Mouse (Mus musculus) limb, embryonic 12.5 days (tissue): ENCODE results near the gene Wsb2. TPM values are rescaled to one million over a fixed set of nuclear protein-coding genes. Genes with fewer than 3 reads are reported as not detected.
"Not testable (repeated sequence)": the region's sequence is repeated elsewhere in the genome, so short reads cannot be mapped to it uniquely, and the experiment has no call there.

Source experiments
- ATAC-seq: fragments of 200-750 bp; cut with Nextera tagmentation; 2 replicates; pipeline ENCODE4 v1.8.0; 2017; ENCODE audit warnings: low read depth, moderate TSS enrichment; ENCODE audit not compliant: insufficient number of reproducible peaks, insufficient read depth, low FRiP score, low TSS enrichment
- H3K27ac ChIP-seq: fragments of 300-500 bp; sonication (generic); 2 replicates; pipeline ENCODE4 v1.5.1; 2016; ENCODE audit warnings: mild to moderate bottlenecking, moderate library complexity
- H3K27me3 ChIP-seq: fragments of 300-500 bp; sonication (generic); 2 replicates; pipeline ENCODE4 v1.6.1; 2016; ENCODE audit warnings: mild to moderate bottlenecking, moderate library complexity
- H3K36me3 ChIP-seq: fragments of 300-500 bp; sonication (generic); 2 replicates; pipeline ENCODE4 v1.6.1; 2016; ENCODE audit warnings: mild to moderate bottlenecking, moderate library complexity
- H3K4me1 ChIP-seq: fragments of 300-500 bp; sonication (generic); replicated peaks from 2 replicates; pipeline ENCODE4 v1.6.1; 2016
- H3K4me2 ChIP-seq: fragments of 300-500 bp; sonication (generic); 2 replicates; pipeline ENCODE4 v1.6.1; 2016; ENCODE audit warnings: mild to moderate bottlenecking, moderate library complexity
- H3K4me3 ChIP-seq: fragments of 300-500 bp; sonication (generic); replicated peaks from 2 replicates; pipeline ENCODE4 v1.5.1; 2016; ENCODE audit warnings: mild to moderate bottlenecking
- H3K9ac ChIP-seq: fragments of 300-500 bp; sonication (generic); replicated peaks from 2 replicates; pipeline ENCODE4 v1.6.1; 2016; ENCODE audit warnings: mild to moderate bottlenecking, moderate library complexity
- H3K9me3 ChIP-seq: fragments of 300-500 bp; sonication (generic); 2 replicates; pipeline ENCODE4 v1.6.1; 2016; ENCODE audit warnings: mild to moderate bottlenecking, moderate library complexity
- WGBS: fragments of 180-500 bp; shearing (Covaris S2); methylation state at CpG from one replicate; pipeline ENCODE4 v1.1.7; 2016; 5-methylcytosine and 5-hydroxymethylcytosine counted together
- polyA plus RNA-seq: library from polyadenylated mRNA; unstranded; fragments of >200 nt; fragmentation: Nextera tagmentation; extraction: Ambion mirVana; gene quantifications from 2 replicates; pipeline ENCODE4 v1.2.1, GENCODE M21; 2016

Wsb2 gene
- polyA plus RNA-seq, 1 experiment from 2014 or later = 46.5 TPM

GRCm38 (mm10) chr5:117340081-117340480 is 17.0 kb upstream of the Wsb2 start:
- WGBS = 83% methylated on average over 6 of the region's 6 CpGs
- Histone ChIP-seq H3K4me2 (no peak overlapping the region), H3K27me3 (no peaks in the 10 kb centered on the region), H3K4me3 (no peak overlapping the region), H3K9ac (no peak overlapping the region), H3K9me3 (peaks cover 6% of the 10 kb centered on the region; the same call in 1 of the 2 replicates), H3K36me3 (peaks cover 1% of the 10 kb centered on the region; the same call in 1 of the 2 replicates), H3K4me1 (no peaks in the 10 kb centered on the region), H3K27ac (no peak overlapping the region)
- no peak for ATAC-seq

- Histone ChIP-seq H3K27ac (no peak overlapping the region), H3K4me1 (no peaks in the 10 kb centered on the region), H3K27me3 (no peaks in the 10 kb centered on the region), H3K9ac (no peak overlapping the region), H3K4me3 (no peak overlapping the region), H3K9me3 (peaks cover 2% of the 10 kb centered on the region; the same call in 1 of the 2 replicates), H3K4me2 (no peak overlapping the region), H3K36me3 (no peaks in the 10 kb centered on the region; the same call in 1 of the 2 replicates)
- WGBS = 70% methylated on average over 6 of the region's 6 CpGs
- no peak for ATAC-seq
These were observed 15.2 kb upstream of the Wsb2 start for GRCm38 (mm10) chr5:117341896-117342295.

GRCm38 (mm10) chr5:117344496-117344895 is 12.6 kb upstream of the Wsb2 start:
- ATAC-seq, H3K27me3 ChIP-seq, H3K4me2 ChIP-seq, H3K4me3 ChIP-seq, H3K4me1 ChIP-seq, H3K36me3 ChIP-seq, H3K27ac ChIP-seq, H3K9ac ChIP-seq: not testable (repeated sequence)
- 0 out of 2 replicates have a peak, but pooled peaks cover 10% of the 10 kb centered on the region for H3K9me3 ChIP-seq
- WGBS = 93% methylated on average over 5 of the region's 5 CpGs

GRCm38 (mm10) chr5:117345432-117345976 is 11.6 kb upstream of the Wsb2 start:
- H3K36me3 ChIP-seq = 0 out of 2 replicates have a peak, but pooled peaks cover 6% of the 10 kb centered on the region
- H3K27me3 ChIP-seq = no peaks in the 10 kb centered on the region
- H3K4me2 ChIP-seq = no peak overlapping the region
- H3K9ac ChIP-seq = no peak overlapping the region
- ATAC-seq = no peak
- 0 out of 2 replicates have a peak, but pooled peaks cover 10% of the 10 kb centered on the region for H3K9me3 ChIP-seq
- H3K4me3 ChIP-seq = no peak overlapping the region
- no peaks in the 10 kb centered on the region for H3K4me1 ChIP-seq
- H3K27ac ChIP-seq = no peak overlapping the region
- 72% methylated on average over 5 of the region's 5 CpGs for WGBS

GRCm38 (mm10) chr5:117346281-117346680 is 10.8 kb upstream of the Wsb2 start:
- H3K9me3 ChIP-seq = 0 out of 2 replicates have a peak, but pooled peaks cover 10% of the 10 kb centered on the region
- H3K4me2 ChIP-seq = no peak overlapping the region
- no peaks in the 10 kb centered on the region for H3K4me1 ChIP-seq
- 0 out of 2 replicates have a peak, but pooled peaks cover 6% of the 10 kb centered on the region for H3K36me3 ChIP-seq
- H3K27me3 ChIP-seq = no peaks in the 10 kb centered on the region
- 49% methylated on average over 3 of the region's 3 CpGs for WGBS
- no peak overlapping the region for H3K9ac ChIP-seq
- no peak overlapping the region for H3K4me3 ChIP-seq
- no peak overlapping the region for H3K27ac ChIP-seq
- no peak for ATAC-seq

GRCm38 (mm10) chr5:117347011-117347410 is 10.1 kb upstream of the Wsb2 start:
- H3K9me3 ChIP-seq = 0 out of 2 replicates have a peak, but pooled peaks cover 10% of the 10 kb centered on the region
- WGBS = 79% methylated on average over 5 of the region's 5 CpGs
- H3K4me2 ChIP-seq = no peak overlapping the region
- H3K4me3 ChIP-seq = no peak overlapping the region
- H3K27ac ChIP-seq = no peak overlapping the region
- H3K36me3 ChIP-seq = 0 out of 2 replicates have a peak, but pooled peaks cover 6% of the 10 kb centered on the region
- H3K4me1 ChIP-seq = no peaks in the 10 kb centered on the region
- no peak overlapping the region for H3K9ac ChIP-seq
- H3K27me3 ChIP-seq = no peaks in the 10 kb centered on the region
- no peak for ATAC-seq

GRCm38 (mm10) chr5:117347838-117348237 is 9.3 kb upstream of the Wsb2 start:
- Histone ChIP-seq H3K27ac (no peak overlapping the region), H3K4me1 (no peaks in the 10 kb centered on the region), H3K36me3 (0 out of 2 replicates have a peak, but pooled peaks cover 6% of the 10 kb centered on the region), H3K9ac (no peak overlapping the region), H3K27me3 (no peaks in the 10 kb centered on the region), H3K9me3 (0 out of 2 replicates have a peak, but pooled peaks cover 10% of the 10 kb centered on the region), H3K4me2 (no peak overlapping the region), H3K4me3 (no peak overlapping the region)
- ATAC-seq = no peak
- WGBS = 88% methylated on average over 2 of the region's 2 CpGs

- 34% methylated on average over 19 of the region's 19 CpGs for WGBS
- H3K27me3 ChIP-seq = no peaks in the 10 kb centered on the region
- ATAC-seq = no peak
- no peak overlapping the region for H3K4me2 ChIP-seq
- H3K4me3 ChIP-seq = no peak overlapping the region
- H3K9ac ChIP-seq = no peak overlapping the region
- H3K27ac ChIP-seq = no peak overlapping the region
- no peaks in the 10 kb centered on the region for H3K4me1 ChIP-seq
- H3K9me3 ChIP-seq = 0 out of 2 replicates have a peak, but pooled peaks cover 10% of the 10 kb centered on the region
- 0 out of 2 replicates have a peak, but pooled peaks cover 6% of the 10 kb centered on the region for H3K36me3 ChIP-seq
These were observed 8.8 kb upstream of the Wsb2 start for GRCm38 (mm10) chr5:117348279-117348678.

- Histone ChIP-seq H3K4me1 (peaks cover 20% of the 10 kb centered on the region), H3K4me3 (no peak overlapping the region), H3K9ac (no peak overlapping the region), H3K27ac (no peak overlapping the region), H3K9me3 (0 out of 2 replicates have a peak, but pooled peaks cover 2% of the 10 kb centered on the region), H3K27me3 (no peaks in the 10 kb centered on the region), H3K36me3 (no peaks in the 10 kb centered on the region), H3K4me2 (no peak overlapping the region)
- ATAC-seq = no peak
- 71% methylated on average over 8 of the region's 8 CpGs for WGBS
These were observed 3.0 kb upstream of the Wsb2 start for GRCm38 (mm10) chr5:117354121-117354520.

GRCm38 (mm10) chr5:117355648-117356303 is 1.3 kb upstream of the Wsb2 start:
- H3K4me3 ChIP-seq = peak overlapping the region; percentile 94
- peaks cover 36% of the 10 kb centered on the region for H3K4me1 ChIP-seq
- ATAC-seq = no peak
- no peak overlapping the region; the same call in 1 of the 2 replicates for H3K27ac ChIP-seq
- WGBS = 57% methylated on average over 14 of the region's 14 CpGs
- H3K9me3 ChIP-seq = no peaks in the 10 kb centered on the region
- H3K9ac ChIP-seq = peak overlapping the region; percentile 90; the same call in 1 of the 2 replicates
- no peaks in the 10 kb centered on the region for H3K27me3 ChIP-seq
- H3K4me2 ChIP-seq = peak overlapping the region; percentile 91
- no peaks in the 10 kb centered on the region for H3K36me3 ChIP-seq

GRCm38 (mm10) chr5:117356365-117357128 is 557 bp upstream of the Wsb2 start:
- no peaks in the 10 kb centered on the region for H3K36me3 ChIP-seq
- peaks cover 39% of the 10 kb centered on the region for H3K4me1 ChIP-seq
- no peaks in the 10 kb centered on the region for H3K9me3 ChIP-seq
- 0% methylated on average over 24 of the region's 24 CpGs for WGBS
- H3K27ac ChIP-seq = peak overlapping the region; percentile 85
- H3K4me2 ChIP-seq = peak overlapping the region; percentile 91
- peak overlapping the region; percentile 90 for H3K9ac ChIP-seq
- peak overlapping the region; percentile 94 for H3K4me3 ChIP-seq
- peak; percentile 54 for ATAC-seq
- no peaks in the 10 kb centered on the region for H3K27me3 ChIP-seq
